Mouse (Mus musculus) liver, embryonic 14.5 days (tissue): Measurements from ENCODE around the gene Sirt7.

Source experiments
- CTCF ChIP-seq: IDR thresholded peaks from 2 replicates; pipeline ENCODE4 v1.5.1; 2016; ENCODE audit warnings: antibody characterized with exemption, low read depth, control low read depth
- EP300 ChIP-seq: IDR thresholded peaks from 2 replicates; pipeline ENCODE4 v1.6.1; 2016; ENCODE audit warnings: antibody characterized with exemption, low read depth

DNA sequence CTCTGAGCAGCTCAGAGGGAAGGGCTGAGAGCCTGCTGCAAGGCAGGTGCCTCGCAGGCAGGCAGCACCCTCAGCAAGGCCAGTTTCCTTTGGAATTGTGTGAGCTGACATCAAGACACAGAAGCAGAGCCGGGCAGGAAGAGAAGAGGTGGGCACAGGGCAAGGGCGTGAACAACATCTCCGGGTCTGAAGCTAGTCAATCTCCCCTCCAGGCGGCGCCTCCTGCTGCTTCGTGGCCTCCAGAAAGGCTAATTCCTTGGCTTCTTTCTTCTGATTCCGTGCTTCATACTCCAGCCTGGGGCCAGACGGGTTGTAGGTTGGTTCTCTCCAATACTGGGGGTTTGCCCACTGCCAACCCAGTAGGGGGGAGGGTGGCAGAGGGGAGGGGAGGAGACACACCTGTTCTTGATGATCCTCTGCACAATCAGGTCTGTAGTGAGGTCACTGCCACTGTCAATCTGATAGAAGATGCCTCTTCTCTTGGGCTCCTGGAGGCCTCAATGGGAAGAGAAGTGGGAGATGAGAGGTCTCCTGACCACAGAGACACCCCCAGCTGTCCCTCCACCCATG lies 14.5 kb downstream of the Sirt7 start:
- TF ChIP-seq CTCF (no peak), EP300 (no peak)
